Mouse (Mus musculus) midbrain, embryonic 16.5 days (tissue): ENCODE data around the gene Cyfip1. TPM values are rescaled to one million over a fixed set of nuclear protein-coding genes. Genes with fewer than 3 reads are reported as not detected.
"Not testable (repeated sequence)": the region's sequence is repeated elsewhere in the genome, so short reads cannot be mapped to it uniquely, and the experiment has no call there.

Experiments
- ATAC-seq: fragments of 200-750 bp; cut with Nextera tagmentation; 2 replicates; pipeline ENCODE4 v1.8.0; 2017; ENCODE audit warnings: moderate TSS enrichment
- H3K27ac ChIP-seq: fragments of 300-500 bp; sonication (generic); 2 replicates; pipeline ENCODE4 v1.5.1; 2014; ENCODE audit warnings: mild to moderate bottlenecking, low read length, mixed read lengths
- H3K27me3 ChIP-seq: fragments of 300-500 bp; sonication (generic); 2 replicates; pipeline ENCODE4 v1.6.1; 2014; ENCODE audit warnings: low read depth, low read length, mixed read lengths; ENCODE audit not compliant: control insufficient read depth, insufficient read depth
- H3K36me3 ChIP-seq: fragments of 300-500 bp; sonication (generic); 2 replicates; pipeline ENCODE4 v1.6.1; 2014; ENCODE audit warnings: mild to moderate bottlenecking, low read length, moderate library complexity, mixed read lengths; ENCODE audit not compliant: control insufficient read depth, insufficient read depth
- H3K4me1 ChIP-seq: fragments of 300-500 bp; sonication (generic); 2 replicates; pipeline ENCODE4 v1.6.1; 2014; ENCODE audit warnings: mild to moderate bottlenecking, low read length, mixed read lengths; ENCODE audit not compliant: control insufficient read depth, insufficient read depth
- H3K4me2 ChIP-seq: fragments of 300-500 bp; sonication (generic); 2 replicates; pipeline ENCODE4 v1.6.1; 2014; ENCODE audit warnings: mild to moderate bottlenecking, low read length, mixed read lengths
- H3K4me3 ChIP-seq: fragments of 300-500 bp; sonication (generic); 2 replicates; pipeline ENCODE4 v1.5.1; 2014; ENCODE audit warnings: low read depth, mild to moderate bottlenecking, low read length, moderate library complexity, mixed read lengths
- H3K9ac ChIP-seq: fragments of 300-500 bp; sonication (generic); 2 replicates; pipeline ENCODE4 v1.6.1; 2014; ENCODE audit warnings: low read depth, low read length, mixed read lengths
- H3K9me3 ChIP-seq: fragments of 300-500 bp; sonication (generic); replicated peaks from 2 replicates; pipeline ENCODE4 v1.6.1; 2014; ENCODE audit warnings: mild to moderate bottlenecking, low read length, mixed read lengths; ENCODE audit not compliant: control insufficient read depth, poor library complexity, severe bottlenecking
- WGBS: fragments of 180-500 bp; shearing (Covaris S2); extraction: QIAGEN DNeasy Blood & Tissue Kit; methylation state at CpG from one replicate; pipeline ENCODE4 v1.1.7; 2014; 5-methylcytosine and 5-hydroxymethylcytosine counted together
- polyA plus RNA-seq: library from polyadenylated mRNA; unstranded; fragments of >200 nt; fragmentation: Nextera tagmentation; extraction: Ambion mirVana; gene quantifications from 2 replicates; pipeline ENCODE4 v1.2.1, GENCODE M21; 2015

The Cyfip1 gene
- polyA plus RNA-seq, 1 experiment from 2014 or later = 44.1 TPM

- no peaks in the 10 kb centered on the region for H3K4me1 ChIP-seq
- no peak overlapping the region for H3K9ac ChIP-seq
- H3K4me3 ChIP-seq = no peak overlapping the region
- no peak overlapping the region for H3K4me2 ChIP-seq
- H3K36me3 ChIP-seq = peaks cover 44% of the 10 kb centered on the region
- H3K27me3 ChIP-seq = no peaks in the 10 kb centered on the region
- H3K9me3 ChIP-seq = no peaks in the 10 kb centered on the region
- ATAC-seq = no peak
- no peak overlapping the region for H3K27ac ChIP-seq
- 100% methylated on average over 1 of the region's 1 CpGs for WGBS
Observed at GRCm38 (mm10) chr7:55909519-55909918, 68.0 kb downstream of the Cyfip1 start.

GRCm38 (mm10) chr7:55910356-55910755 lies 68.8 kb downstream of the Cyfip1 start:
- 83% methylated on average over 2 of the region's 2 CpGs for WGBS
- H3K9ac ChIP-seq = no peak overlapping the region
- ATAC-seq = no peak
- H3K4me2 ChIP-seq = no peak overlapping the region
- no peaks in the 10 kb centered on the region for H3K9me3 ChIP-seq
- H3K27ac ChIP-seq = no peak overlapping the region
- H3K36me3 ChIP-seq = peaks cover 43% of the 10 kb centered on the region
- no peaks in the 10 kb centered on the region for H3K4me1 ChIP-seq
- no peak overlapping the region for H3K4me3 ChIP-seq
- no peaks in the 10 kb centered on the region for H3K27me3 ChIP-seq

GRCm38 (mm10) chr7:55911371-55911770 lies 69.8 kb downstream of the Cyfip1 start:
- Histone ChIP-seq H3K27me3 (no peaks in the 10 kb centered on the region), H3K27ac (no peak overlapping the region), H3K9me3 (no peaks in the 10 kb centered on the region), H3K9ac (no peak overlapping the region), H3K36me3 (peaks cover 47% of the 10 kb centered on the region), H3K4me3 (no peak overlapping the region), H3K4me2 (no peak overlapping the region), H3K4me1 (no peaks in the 10 kb centered on the region)
- ATAC-seq = no peak
- 85% methylated on average over 8 of the region's 8 CpGs for WGBS

DNA sequence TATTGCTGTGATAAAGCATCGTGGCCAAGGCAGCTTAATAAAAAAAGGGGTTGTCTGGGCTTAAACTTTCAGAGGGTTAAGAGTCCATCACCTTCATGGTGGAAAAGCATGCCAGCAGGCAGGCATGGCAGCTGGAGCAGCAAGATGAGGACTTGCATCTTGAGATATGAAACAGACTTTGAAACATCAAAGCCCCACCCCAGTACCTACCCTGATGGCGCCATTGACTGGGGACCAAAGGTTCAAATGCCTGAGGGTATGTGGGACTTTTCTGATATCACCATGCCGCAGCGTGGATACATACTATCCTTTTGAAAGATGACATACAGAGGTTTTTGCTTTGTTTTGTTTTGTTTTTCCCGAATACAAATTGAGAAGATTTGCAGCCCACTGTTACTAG lies 70.6 kb downstream of the Cyfip1 start:
- ATAC-seq = no peak
- Histone ChIP-seq H3K4me1 (no peaks in the 10 kb centered on the region), H3K27me3 (no peaks in the 10 kb centered on the region), H3K9ac (no peak overlapping the region), H3K4me2 (no peak overlapping the region), H3K4me3 (no peak overlapping the region), H3K36me3 (peaks cover 49% of the 10 kb centered on the region), H3K27ac (no peak overlapping the region), H3K9me3 (no peaks in the 10 kb centered on the region)
- 95% methylated on average over 5 of the region's 5 CpGs for WGBS

DNA sequence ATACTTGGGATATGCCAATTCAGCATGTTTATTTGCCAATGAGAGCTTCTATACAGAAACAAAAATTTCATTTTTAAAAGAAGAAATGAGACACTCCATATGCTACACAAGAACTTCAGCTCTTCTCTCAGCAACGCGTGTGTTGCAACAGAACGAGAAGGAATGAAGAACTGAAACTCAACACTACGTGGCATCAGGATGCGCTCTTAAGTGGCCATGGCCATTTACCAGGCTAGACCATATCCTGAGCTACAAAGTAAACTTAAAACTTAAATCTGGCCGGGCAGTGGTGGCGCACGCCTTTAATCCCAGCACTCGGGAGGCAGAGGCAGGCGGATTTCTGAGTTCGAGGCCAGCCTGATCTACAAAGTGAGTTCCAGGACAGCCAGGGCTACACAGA lies 76.8 kb downstream of the Cyfip1 start:
- H3K27me3 ChIP-seq, H3K4me1 ChIP-seq, H3K9me3 ChIP-seq, H3K27ac ChIP-seq, ATAC-seq, H3K4me3 ChIP-seq, H3K9ac ChIP-seq, H3K4me2 ChIP-seq: not testable (repeated sequence)
- H3K36me3 ChIP-seq = peaks cover 48% of the 10 kb centered on the region
- 95% methylated on average over 11 of the region's 11 CpGs for WGBS

GRCm38 (mm10) chr7:55927262-55927661 lies 85.7 kb downstream of the Cyfip1 start:
- H3K4me3 ChIP-seq = no peak overlapping the region
- H3K4me2 ChIP-seq = no peak overlapping the region
- no peak overlapping the region for H3K27ac ChIP-seq
- no peaks in the 10 kb centered on the region for H3K9me3 ChIP-seq
- no peak for ATAC-seq
- no peaks in the 10 kb centered on the region for H3K4me1 ChIP-seq
- peaks cover 36% of the 10 kb centered on the region for H3K36me3 ChIP-seq
- no peak overlapping the region for H3K9ac ChIP-seq
- no peaks in the 10 kb centered on the region for H3K27me3 ChIP-seq
- 95% methylated on average over 4 of the region's 4 CpGs for WGBS

- WGBS = 84% methylated on average over 2 of the region's 2 CpGs
- ATAC-seq = no peak
- H3K27me3 ChIP-seq = no peaks in the 10 kb centered on the region
- H3K4me2 ChIP-seq = no peak overlapping the region
- no peaks in the 10 kb centered on the region for H3K9me3 ChIP-seq
- H3K4me1 ChIP-seq = no peaks in the 10 kb centered on the region
- H3K4me3 ChIP-seq = no peak overlapping the region
- no peak overlapping the region for H3K9ac ChIP-seq
- no peak overlapping the region for H3K27ac ChIP-seq
- H3K36me3 ChIP-seq = peaks cover 27% of the 10 kb centered on the region
Observed at GRCm38 (mm10) chr7:55928649-55929048, 87.1 kb downstream of the Cyfip1 start.

GRCm38 (mm10) chr7:55935025-55935424 lies 93.5 kb downstream of the Cyfip1 start:
- Histone ChIP-seq H3K27me3 (no peaks in the 10 kb centered on the region), H3K4me1 (no peaks in the 10 kb centered on the region), H3K9me3 (no peaks in the 10 kb centered on the region), H3K9ac (no peak overlapping the region), H3K4me2 (no peak overlapping the region), H3K36me3 (peaks cover 8% of the 10 kb centered on the region), H3K4me3 (no peak overlapping the region), H3K27ac (no peak overlapping the region)
- WGBS = 98% methylated on average over 2 of the region's 2 CpGs
- ATAC-seq = no peak

- WGBS = 95% methylated on average over 4 of the region's 4 CpGs
- Histone ChIP-seq H3K9ac (no peak overlapping the region), H3K36me3 (no peaks in the 10 kb centered on the region; the same call in 1 of the 2 replicates), H3K4me3 (no peak overlapping the region), H3K4me2 (no peak overlapping the region), H3K27me3 (no peaks in the 10 kb centered on the region), H3K4me1 (no peaks in the 10 kb centered on the region), H3K27ac (no peak overlapping the region), H3K9me3 (no peaks in the 10 kb centered on the region)
- no peak for ATAC-seq
Observed at GRCm38 (mm10) chr7:55938341-55938740, 96.8 kb downstream of the Cyfip1 start.

DNA sequence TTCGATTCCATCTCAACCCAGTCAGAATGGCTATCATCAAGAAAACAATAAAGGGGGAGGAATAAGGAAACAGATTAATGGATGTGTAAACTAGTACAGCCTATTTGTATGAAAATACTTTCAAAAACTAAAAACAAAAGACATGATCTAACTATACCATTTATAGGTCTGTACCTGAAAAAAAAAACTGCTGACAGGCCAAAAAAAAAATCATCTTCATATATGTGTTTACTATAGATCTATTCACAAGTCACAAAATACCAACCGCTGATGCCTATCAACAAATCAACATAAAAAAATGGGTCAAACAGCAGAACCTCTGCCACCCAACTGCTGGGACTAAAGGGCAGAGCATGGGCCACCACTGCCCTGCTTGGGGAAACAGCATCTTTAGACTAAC lies 114.5 kb downstream of the Cyfip1 start:
- H3K4me1 ChIP-seq = peaks cover 8% of the 10 kb centered on the region
- H3K36me3 ChIP-seq = 0 out of 2 replicates have a peak, but pooled peaks cover 3% of the 10 kb centered on the region
- H3K9me3 ChIP-seq = no peaks in the 10 kb centered on the region
- WGBS = 97% methylated on average over 2 of the region's 2 CpGs
- no peaks in the 10 kb centered on the region for H3K27me3 ChIP-seq
- H3K4me3 ChIP-seq = no peak overlapping the region
- no peak for ATAC-seq
- H3K27ac ChIP-seq = no peak overlapping the region
- H3K9ac ChIP-seq = no peak overlapping the region
- no peak overlapping the region for H3K4me2 ChIP-seq
